Mouse (Mus musculus) spleen, adult 12 weeks (tissue): ENCODE results near the gene Prickle2.

Experiments
- DNase-seq: peaks from one replicate; pipeline ENCODE4 v3.0.0; 2022; ENCODE audit warnings: low spot score

Gene Prickle2

GRCm38 (mm10) chr6:92667544-92667943 is 38.4 kb downstream of the Prickle2 start:
- no peak for DNase-seq

DNA sequence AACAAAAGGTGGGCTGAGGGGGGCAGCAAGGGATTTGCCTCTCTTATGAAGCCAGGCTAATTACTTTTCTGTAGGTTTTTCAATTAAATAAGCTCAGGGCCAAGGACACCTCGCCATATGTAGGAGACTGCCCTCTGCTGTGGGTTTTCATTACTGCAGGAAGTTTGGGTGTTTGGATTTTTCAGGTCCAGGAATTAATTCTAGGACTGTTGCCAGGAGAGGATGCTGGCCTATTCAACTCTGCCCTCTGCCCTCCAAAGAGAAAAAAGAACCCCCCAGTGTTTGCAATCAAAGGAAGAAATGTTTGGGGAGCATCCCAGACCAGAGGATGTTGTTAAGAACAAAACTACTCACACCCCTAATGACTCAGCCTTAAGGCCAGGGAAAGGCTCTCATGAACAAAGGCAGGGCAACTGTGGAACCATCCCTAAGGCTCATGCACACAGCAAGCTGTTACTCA is 40.4 kb downstream of the Prickle2 start:
- DNase-seq = no peak

DNA sequence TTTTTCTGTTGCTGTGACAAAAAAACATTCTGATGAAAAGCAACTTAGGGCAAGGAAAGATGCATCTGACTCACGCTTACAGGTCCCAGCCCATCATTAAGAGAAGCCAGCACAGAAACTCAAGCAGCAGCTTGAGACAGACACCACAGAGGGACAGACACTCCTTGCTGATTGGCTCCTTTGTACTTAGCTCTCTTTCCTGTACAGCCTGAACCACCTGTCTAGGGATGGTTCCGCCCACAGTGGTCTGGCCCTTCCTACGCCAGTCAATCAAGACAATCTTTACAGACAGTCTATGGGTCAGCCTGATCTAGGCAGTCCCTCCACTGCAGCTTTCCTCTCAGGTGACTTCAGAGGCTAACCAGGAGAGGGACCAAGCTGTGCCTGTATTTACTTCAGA is 42.1 kb downstream of the Prickle2 start:
- DNase-seq = no peak

- DNase-seq = no peak
Observed at GRCm38 (mm10) chr6:92663433-92663832, 42.5 kb downstream of the Prickle2 start.

GRCm38 (mm10) chr6:92649063-92649462 is 56.9 kb downstream of the Prickle2 start:
- no peak for DNase-seq

DNA sequence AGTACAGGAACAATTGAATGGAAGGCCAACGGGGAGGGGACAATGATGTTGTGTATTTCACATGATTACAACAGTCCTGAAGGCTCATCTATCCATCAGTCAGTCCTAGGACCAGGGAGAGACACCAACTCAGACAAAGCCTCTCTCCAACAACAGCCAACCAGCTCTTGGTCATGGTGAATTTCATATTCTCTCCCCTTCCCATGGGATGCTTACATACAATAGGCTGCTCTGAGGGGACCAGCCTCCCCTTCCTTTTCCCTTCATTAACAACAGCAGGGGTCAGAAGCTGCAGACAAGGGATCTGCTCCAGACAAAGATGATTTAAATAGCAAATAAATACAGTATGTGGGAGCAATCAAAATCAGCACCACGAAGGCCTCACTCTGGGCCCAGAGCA is 57.4 kb downstream of the Prickle2 start:
- DNase-seq = no peak

GRCm38 (mm10) chr6:92642929-92643328 is 63.0 kb downstream of the Prickle2 start:
- DNase-seq = no peak

GRCm38 (mm10) chr6:92641956-92642355 is 64.0 kb downstream of the Prickle2 start:
- no peak for DNase-seq

DNA sequence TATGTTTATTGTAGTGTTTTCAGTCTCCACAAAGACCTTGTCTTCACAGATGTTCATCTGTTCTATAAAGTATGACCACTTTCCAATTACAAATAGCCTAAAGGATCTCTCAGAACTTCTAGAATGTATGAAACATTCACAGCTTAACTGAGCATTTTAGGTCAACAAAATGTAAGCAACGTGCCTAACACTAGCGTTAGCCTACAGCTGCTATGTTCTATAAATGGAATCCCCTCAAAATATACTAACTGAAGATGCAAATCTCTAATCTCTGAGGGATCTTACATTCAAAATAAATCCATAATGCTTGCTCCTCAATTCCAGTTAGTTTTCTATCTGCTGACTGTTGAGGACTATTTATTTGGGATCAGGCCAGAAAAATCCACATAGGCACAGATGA is 65.1 kb downstream of the Prickle2 start:
- DNase-seq = no peak

DNA sequence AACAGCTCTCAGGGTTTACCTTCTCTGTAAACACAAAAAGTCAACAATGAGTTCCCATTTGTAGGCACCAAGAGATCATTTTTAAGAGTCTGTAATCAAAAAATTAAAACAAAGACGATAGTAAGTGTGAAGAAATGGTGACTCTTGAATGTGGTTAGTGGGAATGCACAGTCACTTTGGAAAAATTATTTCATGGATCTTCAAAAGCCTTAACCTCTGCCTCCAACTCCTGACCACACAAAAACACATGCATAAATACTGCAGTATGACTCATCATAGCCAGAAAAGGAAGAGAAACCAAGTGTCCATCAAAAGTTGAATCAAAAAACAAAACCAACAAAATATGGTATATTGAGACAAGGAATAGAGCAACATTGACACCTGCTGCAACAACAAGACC is 69.5 kb downstream of the Prickle2 start:
- no peak for DNase-seq

GRCm38 (mm10) chr6:92634876-92635468 is 71.0 kb downstream of the Prickle2 start:
- DNase-seq = no peak

DNA sequence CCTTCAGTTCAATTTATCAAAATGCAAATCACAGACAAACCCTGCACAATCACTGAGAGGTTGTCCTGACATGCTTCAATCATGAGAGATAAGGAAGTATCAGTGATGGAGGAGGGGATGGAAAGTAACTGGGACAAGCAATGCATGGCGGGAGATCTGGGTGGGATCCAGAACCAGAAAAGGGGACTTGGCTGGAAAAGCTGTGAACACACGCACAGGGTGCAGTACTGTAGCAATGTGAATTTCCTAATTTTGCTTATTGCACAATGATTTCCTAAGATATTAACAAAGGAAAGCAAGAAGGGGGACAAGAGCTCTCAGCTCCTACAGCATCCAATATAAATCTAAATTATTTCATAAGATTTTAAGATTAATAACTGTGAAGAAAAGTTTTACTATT is 75.0 kb downstream of the Prickle2 start:
- DNase-seq = no peak

GRCm38 (mm10) chr6:92627711-92628110 is 78.2 kb downstream of the Prickle2 start:
- no peak for DNase-seq

GRCm38 (mm10) chr6:92627048-92627617 is 78.8 kb downstream of the Prickle2 start:
- DNase-seq = no peak

DNA sequence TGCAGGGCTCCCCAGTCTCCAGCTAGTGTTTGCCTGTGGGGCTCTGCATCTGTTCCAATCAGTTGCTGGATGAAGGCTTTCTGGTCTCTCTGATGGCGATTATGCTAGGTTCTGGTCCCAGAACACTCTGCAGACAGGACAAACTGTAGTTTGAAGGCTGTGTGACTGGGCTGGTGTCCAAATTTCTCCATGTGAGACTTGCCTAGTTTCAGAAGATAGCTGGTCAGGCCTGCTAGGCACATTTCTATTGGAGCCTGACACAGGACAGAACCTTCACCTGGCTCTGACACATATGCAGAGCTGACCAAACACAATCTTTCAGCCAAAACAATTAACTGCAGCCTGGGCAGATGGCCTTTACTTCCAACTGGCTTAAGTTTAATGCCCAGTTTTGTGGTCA is 80.0 kb downstream of the Prickle2 start:
- no peak for DNase-seq

- no peak for DNase-seq
Observed at GRCm38 (mm10) chr6:92624306-92624705, 81.6 kb downstream of the Prickle2 start.

DNA sequence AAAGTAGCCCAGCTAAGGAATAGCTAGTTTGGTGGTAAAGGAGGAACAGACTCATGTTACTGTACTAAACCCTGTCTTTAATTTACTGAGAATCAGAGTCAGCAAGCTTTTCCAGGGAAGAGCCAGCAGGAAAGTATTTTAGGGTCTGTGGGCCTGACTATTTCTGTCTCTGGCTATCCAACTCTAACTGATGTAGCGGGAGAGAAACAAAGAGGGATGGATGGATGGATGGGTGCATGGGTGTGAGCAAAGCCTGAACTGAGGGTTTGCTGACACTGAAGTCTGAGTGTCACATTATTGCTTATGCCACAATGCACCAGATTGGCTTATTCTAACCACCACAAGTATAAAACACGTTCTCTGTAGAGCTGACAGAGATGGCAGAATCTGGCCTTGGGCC is 88.8 kb downstream of the Prickle2 start:
- no peak for DNase-seq

DNA sequence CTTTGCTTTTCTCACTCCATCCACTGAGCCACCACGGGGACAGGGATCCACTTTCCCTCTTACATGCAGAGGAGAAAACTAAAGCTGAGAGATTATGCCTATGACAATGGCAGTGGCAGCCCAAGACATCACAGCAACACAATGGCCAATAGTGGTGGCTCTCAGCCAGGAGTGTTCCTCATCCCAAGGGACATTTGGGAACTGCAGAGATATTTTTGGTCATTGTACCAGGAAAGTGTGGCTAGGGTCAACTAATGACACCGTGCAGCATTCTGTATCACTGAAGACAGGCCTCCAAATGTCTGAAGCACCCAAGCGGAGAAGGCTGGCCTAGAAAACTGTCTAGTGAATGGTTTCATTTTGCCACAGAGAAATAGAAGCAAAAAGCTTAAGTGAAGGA is 91.2 kb downstream of the Prickle2 start:
- DNase-seq = no peak

DNA sequence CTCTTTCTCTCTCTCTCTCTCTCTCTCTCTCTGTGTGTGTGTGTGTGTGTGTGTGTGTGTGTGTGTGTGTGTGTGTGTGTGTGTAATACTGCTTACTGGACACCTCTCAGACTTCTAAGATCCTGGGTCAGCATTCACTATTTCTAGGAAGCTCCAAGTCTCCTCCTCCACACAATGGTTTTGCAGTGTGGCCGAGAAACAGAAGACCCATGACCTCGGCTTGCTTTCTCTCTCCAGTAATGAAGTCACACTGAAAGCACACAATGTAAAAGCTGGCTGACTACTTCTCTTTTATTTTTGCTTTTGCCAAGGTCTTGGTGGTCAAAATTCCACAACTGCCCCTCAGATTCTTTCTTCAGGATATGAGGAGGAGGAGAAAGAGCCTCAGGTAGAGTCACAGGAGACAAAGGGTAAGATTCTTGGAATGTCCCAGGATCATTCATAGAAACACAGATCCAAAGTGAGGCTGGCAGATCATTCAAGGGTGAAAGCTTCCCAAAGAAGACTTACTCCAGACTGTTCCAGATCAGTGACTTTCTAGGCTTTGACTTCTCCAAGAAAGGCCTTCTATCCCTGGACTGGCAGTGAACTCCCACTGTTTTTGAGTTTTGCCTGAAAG is 93.7 kb downstream of the Prickle2 start:
- DNase-seq = no peak

GRCm38 (mm10) chr6:92609682-92610235 is 96.2 kb downstream of the Prickle2 start:
- no peak for DNase-seq

- DNase-seq = no peak
Observed at GRCm38 (mm10) chr6:92609078-92609477, 96.9 kb downstream of the Prickle2 start.

DNA sequence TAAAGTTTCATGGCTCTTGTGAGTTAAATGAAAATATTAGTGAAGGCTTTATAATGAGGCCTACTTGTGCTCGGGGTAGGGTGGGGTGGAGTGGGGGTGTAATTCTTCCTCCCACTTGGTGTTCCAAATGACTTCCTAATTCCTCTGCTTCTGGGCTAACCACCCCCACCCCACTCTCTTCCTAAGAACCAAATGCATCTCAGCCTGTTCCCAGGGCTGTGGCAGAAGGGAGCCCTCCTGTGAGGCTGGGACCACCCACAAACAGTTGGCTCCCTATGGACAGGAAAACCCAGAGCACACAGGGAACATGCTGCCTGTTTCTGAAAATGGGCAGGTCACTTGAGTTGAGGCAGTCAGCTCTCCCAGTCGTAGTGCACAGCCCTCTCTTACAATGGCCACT is 100.8 kb downstream of the Prickle2 start:
- DNase-seq = no peak

DNA sequence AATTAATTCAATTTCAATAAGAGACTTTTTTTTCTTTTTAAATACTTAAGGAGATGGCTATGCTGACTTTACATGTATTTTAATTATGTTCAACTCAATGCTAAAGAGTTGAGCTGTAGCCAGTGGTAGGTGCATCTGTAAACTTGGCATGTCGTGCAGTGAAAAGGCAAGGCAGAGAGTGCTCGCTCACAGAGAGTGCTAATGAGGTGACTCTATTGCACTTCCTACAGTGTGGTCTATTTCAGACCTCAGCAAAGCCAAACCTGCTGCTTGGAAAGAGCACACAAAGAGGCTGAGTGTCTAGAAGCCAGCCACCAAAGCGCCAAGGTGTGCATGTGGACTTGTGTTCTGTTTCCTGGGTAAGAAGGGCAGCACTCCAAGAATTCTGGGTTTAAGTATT is 109.6 kb downstream of the Prickle2 start:
- DNase-seq = no peak
